Mouse (Mus musculus) heart, embryonic 13.5 days (tissue): ENCODE results near the gene Scnm1. TPM values are rescaled to one million over a fixed set of nuclear protein-coding genes. Genes with fewer than 3 reads are reported as not detected.

Source experiments
- ATAC-seq: fragments of 200-750 bp; cut with Nextera tagmentation; 2 replicates; pipeline ENCODE4 v1.8.0; 2017; ENCODE audit warnings: moderate TSS enrichment; ENCODE audit not compliant: insufficient number of reproducible peaks, low FRiP score, low TSS enrichment; ENCODE audit errors: extremely low read depth
- H3K27ac ChIP-seq: fragments of 300-500 bp; sonication (generic); replicated peaks from 2 replicates; pipeline ENCODE4 v1.5.1; 2015; ENCODE audit warnings: moderate library complexity, mild to moderate bottlenecking, inconsistent platforms
- H3K27me3 ChIP-seq: fragments of 300-500 bp; sonication (generic); replicated peaks from 2 replicates; pipeline ENCODE4 v1.6.1; 2015; ENCODE audit warnings: mild to moderate bottlenecking, inconsistent platforms
- H3K36me3 ChIP-seq: fragments of 300-500 bp; sonication (generic); 2 replicates; pipeline ENCODE4 v1.6.1; 2015; ENCODE audit warnings: mild to moderate bottlenecking, inconsistent platforms
- H3K4me1 ChIP-seq: fragments of 300-500 bp; sonication (generic); 2 replicates; pipeline ENCODE4 v1.6.1; 2015; ENCODE audit warnings: inconsistent platforms
- H3K4me2 ChIP-seq: fragments of 300-500 bp; sonication (generic); 2 replicates; pipeline ENCODE4 v1.6.1; 2015; ENCODE audit warnings: inconsistent platforms, mild to moderate bottlenecking, moderate library complexity
- H3K4me3 ChIP-seq: fragments of 300-500 bp; sonication (generic); 2 replicates; pipeline ENCODE4 v1.5.1; 2015; ENCODE audit warnings: moderate library complexity, mild to moderate bottlenecking, inconsistent platforms
- H3K9ac ChIP-seq: fragments of 300-500 bp; sonication (generic); 2 replicates; pipeline ENCODE4 v1.6.1; 2015; ENCODE audit warnings: inconsistent platforms, mild to moderate bottlenecking, moderate library complexity
- H3K9me3 ChIP-seq: fragments of 300-500 bp; sonication (generic); 2 replicates; pipeline ENCODE4 v1.6.1; 2016; ENCODE audit warnings: inconsistent platforms
- WGBS: fragments of 180-500 bp; shearing (Covaris S2); methylation state at CpG from one replicate; pipeline ENCODE4 v1.1.7; 2015; ENCODE audit warnings: mixed read lengths; 5-methylcytosine and 5-hydroxymethylcytosine counted together
- polyA plus RNA-seq: library from polyadenylated mRNA; unstranded; fragments of >200 nt; fragmentation: Nextera tagmentation; extraction: Ambion mirVana; gene quantifications from 2 replicates; pipeline ENCODE4 v1.2.1, GENCODE M21; 2015

Scnm1 gene
- polyA plus RNA-seq, 1 experiment from 2014 or later = 51.7 TPM

DNA sequence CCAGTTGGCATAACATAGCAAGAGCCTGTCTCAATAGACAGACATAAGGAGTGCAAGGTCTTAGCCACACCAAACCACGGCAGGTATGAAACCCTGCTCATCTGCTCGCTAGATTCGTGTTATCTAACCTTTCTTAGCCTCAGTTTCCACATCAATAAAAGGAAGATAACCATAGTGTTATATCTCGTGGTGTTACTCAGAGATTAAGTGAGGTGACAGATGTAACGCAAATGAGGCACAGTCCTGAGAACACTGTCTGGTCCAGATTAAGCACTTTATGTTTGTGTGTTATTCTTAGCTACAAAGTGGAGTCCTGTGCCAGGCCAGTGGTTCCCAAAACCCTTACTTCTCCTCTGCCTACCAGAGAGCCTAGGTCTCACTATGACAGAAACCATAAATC, 31.0 kb upstream of the Scnm1 start:
- Histone ChIP-seq H3K9ac (no peak overlapping the region), H3K4me1 (peaks cover 41% of the 10 kb centered on the region), H3K27me3 (peaks cover 35% of the 10 kb centered on the region), H3K27ac (0 out of 2 replicates have a peak overlapping the region, but pooled peaks have one; percentile 3), H3K36me3 (peaks cover 36% of the 10 kb centered on the region), H3K9me3 (no peaks in the 10 kb centered on the region), H3K4me3 (no peak overlapping the region), H3K4me2 (no peak overlapping the region)
- ATAC-seq = no peak
- WGBS = 52% methylated on average over 5 of the region's 5 CpGs

DNA sequence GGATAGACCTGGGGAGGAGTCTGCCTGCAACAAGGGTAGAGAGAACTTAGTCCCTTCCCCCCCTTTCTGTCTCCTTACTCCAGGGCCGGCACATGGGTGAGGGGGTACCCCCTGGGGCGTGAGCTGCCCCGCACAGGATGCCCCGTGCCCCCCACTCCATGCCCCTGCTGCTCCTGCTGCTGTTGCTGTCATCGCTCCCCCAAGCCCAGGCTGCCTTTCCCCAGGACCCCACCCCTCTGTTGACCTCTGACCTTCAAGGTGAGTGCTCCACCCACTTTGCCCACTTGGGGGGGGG, 30.4 kb upstream of the Scnm1 start:
- Histone ChIP-seq H3K9ac (no peak overlapping the region), H3K27me3 (peaks cover 28% of the 10 kb centered on the region; the same call in 1 of the 2 replicates), H3K27ac (no peak overlapping the region), H3K4me2 (no peak overlapping the region), H3K4me3 (no peak overlapping the region), H3K4me1 (peaks cover 46% of the 10 kb centered on the region), H3K9me3 (no peaks in the 10 kb centered on the region), H3K36me3 (peaks cover 30% of the 10 kb centered on the region)
- WGBS = 74% methylated on average over 5 of the region's 5 CpGs
- ATAC-seq = no peak

DNA sequence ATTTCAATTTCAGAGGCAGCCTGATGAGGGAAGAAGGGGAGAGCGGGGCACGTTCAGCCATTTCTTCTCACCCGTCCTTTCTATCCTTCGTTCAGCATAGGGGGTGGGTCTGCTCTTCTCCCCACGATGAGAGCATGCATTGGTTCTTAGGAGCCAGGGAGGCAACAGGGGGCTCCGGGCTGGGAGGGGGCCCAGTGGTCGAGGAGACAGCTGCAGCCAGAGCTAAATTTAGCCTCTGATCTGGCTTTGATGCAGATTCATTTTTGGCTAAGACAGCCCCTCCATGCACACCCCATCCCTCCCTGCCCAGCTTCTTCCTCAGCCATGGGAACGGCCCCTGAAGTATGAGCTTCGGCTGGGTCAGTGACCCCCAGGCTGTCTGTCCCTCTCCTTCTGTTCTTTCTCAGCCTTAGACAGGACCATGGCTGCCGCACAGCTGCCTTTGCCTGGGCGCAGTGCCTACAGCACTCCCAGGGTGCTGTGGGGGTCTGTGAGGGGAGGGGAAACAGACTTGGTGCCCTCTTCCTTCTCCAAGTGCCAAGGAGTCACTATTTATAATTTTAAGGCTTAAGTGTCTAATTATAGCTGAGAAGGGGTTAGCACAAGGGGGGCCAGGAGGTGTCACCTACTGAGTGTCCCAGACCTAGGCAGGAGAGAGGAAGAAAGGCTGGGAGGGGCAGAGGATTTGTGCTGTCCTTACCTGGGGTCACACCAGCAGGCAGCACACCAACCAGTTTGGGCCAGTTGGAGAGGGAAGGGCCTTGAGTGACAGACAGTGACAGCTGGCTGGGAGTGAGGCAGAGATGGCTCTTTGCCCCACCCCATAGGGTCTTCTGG, 29.8 kb upstream of the Scnm1 start:
- Histone ChIP-seq H3K27me3 (peaks cover 23% of the 10 kb centered on the region; the same call in 1 of the 2 replicates), H3K27ac (no peak overlapping the region), H3K9me3 (no peaks in the 10 kb centered on the region), H3K4me1 (peaks cover 46% of the 10 kb centered on the region), H3K9ac (peak overlapping the region; percentile 48; the same call in 1 of the 2 replicates), H3K36me3 (peaks cover 27% of the 10 kb centered on the region), H3K4me2 (peak overlapping the region; percentile 42), H3K4me3 (no peak overlapping the region)
- no peak for ATAC-seq
- WGBS = 40% methylated on average over 11 of the region's 11 CpGs

DNA sequence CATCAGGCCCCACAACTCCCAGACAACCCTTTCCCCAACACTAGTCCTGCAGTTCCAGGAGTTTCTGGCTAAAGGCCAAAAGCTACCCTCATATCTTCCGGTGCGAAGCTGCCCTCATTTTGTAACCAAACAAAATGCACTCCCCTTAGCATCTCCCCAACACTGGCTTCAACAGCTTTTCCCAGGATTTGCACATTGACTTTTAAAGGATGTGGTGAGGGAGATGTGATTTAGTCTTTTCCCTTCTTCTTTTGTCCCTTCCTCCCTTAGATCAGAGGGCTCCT, 28.5 kb upstream of the Scnm1 start:
- 21% methylated on average over 2 of the region's 2 CpGs for WGBS
- no peak overlapping the region for H3K4me3 ChIP-seq
- H3K36me3 ChIP-seq = peaks cover 18% of the 10 kb centered on the region
- peak overlapping the region; percentile 94 for H3K4me2 ChIP-seq
- no peaks in the 10 kb centered on the region for H3K9me3 ChIP-seq
- ATAC-seq = no peak
- no peak overlapping the region for H3K27ac ChIP-seq
- H3K9ac ChIP-seq = no peak overlapping the region
- peaks cover 11% of the 10 kb centered on the region; the same call in 1 of the 2 replicates for H3K27me3 ChIP-seq
- H3K4me1 ChIP-seq = peaks cover 46% of the 10 kb centered on the region

DNA sequence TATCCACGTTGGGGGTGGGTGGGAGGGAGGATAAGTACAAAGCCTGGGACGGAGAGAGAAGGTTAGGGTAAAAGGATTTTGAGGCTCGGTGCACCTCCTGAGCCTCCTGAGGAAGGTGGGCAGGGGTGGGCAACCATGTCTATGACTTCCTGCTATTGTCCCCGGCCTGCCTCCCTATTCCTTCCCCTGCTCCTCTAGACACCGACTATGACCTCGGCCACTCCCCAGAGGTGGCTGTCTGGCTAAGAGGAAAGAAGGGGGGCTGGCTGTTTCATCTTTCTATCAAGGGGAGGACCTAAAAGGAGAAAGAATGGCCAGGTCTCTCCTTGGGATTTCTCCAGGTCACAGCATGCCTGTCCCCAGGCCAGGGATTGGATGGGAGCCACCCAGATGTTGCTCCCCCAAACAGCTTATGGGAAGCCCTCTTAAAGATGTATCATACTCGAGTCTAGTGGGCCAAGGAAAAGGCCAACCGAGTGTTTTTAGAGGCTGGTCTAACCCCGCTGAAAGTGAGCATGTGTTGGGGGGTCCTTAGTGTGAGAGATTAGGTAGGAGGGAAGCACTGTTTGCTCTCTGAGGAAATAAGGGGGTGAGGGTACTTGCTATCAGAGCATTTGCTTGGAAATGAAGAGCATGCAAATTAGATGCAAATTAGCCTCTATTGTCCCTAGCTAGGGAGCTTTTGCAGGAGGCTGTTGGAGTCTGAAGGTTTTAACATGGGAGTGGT, 28.0 kb upstream of the Scnm1 start:
- H3K4me3 ChIP-seq = peak overlapping the region; percentile 75
- peak overlapping the region; percentile 85 for H3K9ac ChIP-seq
- peaks cover 46% of the 10 kb centered on the region for H3K4me1 ChIP-seq
- H3K27me3 ChIP-seq = peaks cover 9% of the 10 kb centered on the region; the same call in 1 of the 2 replicates
- peaks cover 13% of the 10 kb centered on the region for H3K36me3 ChIP-seq
- 9% methylated on average over 9 of the region's 9 CpGs for WGBS
- H3K4me2 ChIP-seq = peak overlapping the region; percentile 94
- no peak for ATAC-seq
- no peak overlapping the region for H3K27ac ChIP-seq
- no peaks in the 10 kb centered on the region for H3K9me3 ChIP-seq

DNA sequence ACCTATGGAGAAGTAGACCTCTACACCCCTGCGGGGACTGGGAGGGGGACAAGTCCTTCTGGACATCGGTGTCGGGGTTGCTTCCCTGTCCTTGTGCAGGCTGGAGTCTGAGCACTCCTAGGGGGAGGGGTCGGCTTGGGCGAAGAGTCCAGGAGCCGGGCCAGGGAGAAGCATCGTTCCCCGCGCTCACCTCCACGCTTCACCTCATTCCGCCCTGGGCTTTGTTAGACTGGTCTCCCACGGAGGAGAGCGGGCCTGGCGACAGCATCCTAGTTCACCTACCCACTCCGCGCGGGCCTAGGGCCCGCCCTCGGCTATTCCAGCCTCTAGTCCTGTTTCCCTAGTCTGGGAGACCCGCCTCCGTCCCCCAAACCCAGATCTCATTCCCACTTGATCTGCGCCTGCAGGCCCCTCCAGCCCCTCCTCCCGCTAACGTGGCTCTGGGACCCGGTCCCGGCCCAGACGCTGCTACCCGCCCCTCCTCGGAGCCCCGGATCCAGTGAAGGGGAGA, 27.3 kb upstream of the Scnm1 start:
- Histone ChIP-seq H3K27ac (no peak overlapping the region), H3K9me3 (no peaks in the 10 kb centered on the region), H3K36me3 (peaks cover 8% of the 10 kb centered on the region; the same call in 1 of the 2 replicates), H3K4me2 (peak overlapping the region; percentile 94), H3K9ac (peak overlapping the region; percentile 85), H3K4me3 (peak overlapping the region; percentile 75), H3K4me1 (peaks cover 46% of the 10 kb centered on the region), H3K27me3 (peaks cover 9% of the 10 kb centered on the region; the same call in 1 of the 2 replicates)
- 2% methylated on average over 29 of the region's 30 CpGs for WGBS
- no peak for ATAC-seq

DNA sequence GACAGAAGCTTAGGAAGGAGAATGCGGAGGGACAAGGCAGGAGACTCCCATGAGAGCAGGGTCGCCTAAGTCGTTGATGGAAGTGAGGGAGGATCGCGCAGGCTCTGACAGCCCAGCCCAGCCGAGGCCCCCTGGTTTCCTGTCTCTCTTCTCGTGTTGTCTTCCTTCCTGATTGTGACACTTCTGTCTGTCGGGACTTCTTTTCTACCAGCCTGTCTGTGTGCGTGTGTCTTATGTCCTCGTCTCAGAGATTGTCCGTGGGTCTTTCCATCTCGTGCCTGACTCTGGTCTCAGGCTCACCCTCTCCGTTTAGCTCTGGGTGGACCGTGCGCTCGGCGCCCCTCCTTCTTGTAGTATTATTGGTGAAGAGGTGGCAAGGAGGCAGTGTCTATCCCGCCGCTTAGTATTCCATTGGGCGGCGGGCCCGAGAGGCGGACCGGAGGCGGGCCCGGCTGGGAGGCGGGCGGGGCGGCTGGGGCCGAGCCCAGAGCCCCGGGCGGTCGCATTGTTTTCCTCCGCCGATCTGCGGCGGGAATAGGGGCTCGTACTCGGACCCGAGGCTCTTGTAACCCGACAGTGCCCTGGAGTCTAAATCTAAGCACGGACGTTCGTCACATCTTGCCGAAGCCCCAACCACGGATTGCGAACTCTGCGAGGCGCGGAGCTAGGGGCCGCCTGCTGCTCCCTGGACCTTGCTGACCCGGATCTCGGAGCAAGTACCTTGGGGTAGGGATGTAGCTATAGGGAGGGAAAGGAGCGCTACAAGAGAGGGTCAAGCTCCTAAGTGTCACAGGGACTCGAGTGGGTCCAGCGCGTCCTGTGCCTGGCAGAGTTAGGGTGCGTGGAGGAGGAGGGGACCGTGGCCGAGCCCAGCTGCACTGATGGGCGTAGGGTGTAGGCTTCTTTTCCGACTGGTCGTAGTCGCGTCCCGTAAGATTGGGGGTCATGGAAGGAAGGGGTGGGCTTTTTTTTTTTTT, 26.5 kb upstream of the Scnm1 start, which contains the start of gene Sema6c:
Sema6c (plus strand) TSS at position 471 of the 977 bp plus-strand sequence.
- peaks cover 5% of the 10 kb centered on the region; the same call in 1 of the 2 replicates for H3K36me3 ChIP-seq
- H3K4me3 ChIP-seq = peak within 1 kb of the TSS; percentile 75
- H3K9me3 ChIP-seq = no peaks in the 10 kb centered on the region
- H3K9ac ChIP-seq = peak within 1 kb of the TSS; percentile 85
- H3K27me3 ChIP-seq = peaks cover 9% of the 10 kb centered on the region; the same call in 1 of the 2 replicates
- peaks cover 46% of the 10 kb centered on the region for H3K4me1 ChIP-seq
- ATAC-seq = peak; percentile 94
- 0 out of 2 replicates have a peak within 1 kb of the TSS, but pooled peaks have one; percentile 34 for H3K27ac ChIP-seq
- H3K4me2 ChIP-seq = peak within 1 kb of the TSS; percentile 94
- under 1% methylated on average over 61 of the region's 66 CpGs for WGBS

DNA sequence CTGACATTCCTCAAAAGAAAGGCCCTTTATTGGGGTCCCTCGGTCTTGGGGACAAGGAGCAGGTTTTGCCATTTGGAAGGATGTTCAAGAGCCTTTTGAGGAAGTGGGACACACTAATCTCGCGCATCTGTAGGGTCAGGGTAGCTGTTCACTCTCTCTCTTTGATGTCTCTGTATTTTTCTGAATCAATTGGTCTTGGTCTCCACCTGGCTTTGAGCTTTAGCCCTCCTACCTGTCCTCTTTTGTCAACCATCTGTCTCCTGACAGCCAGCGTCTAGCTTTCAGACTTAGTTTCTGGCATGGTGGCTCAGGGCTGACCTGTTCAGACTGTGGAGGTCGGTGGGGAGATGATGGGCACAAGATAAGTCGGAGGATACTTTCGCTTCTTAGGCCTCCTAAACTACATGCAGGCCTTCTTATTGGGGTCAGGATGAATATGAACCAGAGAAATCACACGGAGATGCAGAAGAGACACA, 25.7 kb upstream of the Scnm1 start:
- Histone ChIP-seq H3K9me3 (no peaks in the 10 kb centered on the region), H3K27ac (no peak overlapping the region), H3K4me2 (peak overlapping the region; percentile 94), H3K27me3 (peaks cover 9% of the 10 kb centered on the region; the same call in 1 of the 2 replicates), H3K4me1 (peaks cover 41% of the 10 kb centered on the region), H3K36me3 (peaks cover 2% of the 10 kb centered on the region; the same call in 1 of the 2 replicates), H3K4me3 (peak overlapping the region; percentile 75), H3K9ac (peak overlapping the region; percentile 74)
- no peak for ATAC-seq
- WGBS = 15% methylated on average over 8 of the region's 8 CpGs

DNA sequence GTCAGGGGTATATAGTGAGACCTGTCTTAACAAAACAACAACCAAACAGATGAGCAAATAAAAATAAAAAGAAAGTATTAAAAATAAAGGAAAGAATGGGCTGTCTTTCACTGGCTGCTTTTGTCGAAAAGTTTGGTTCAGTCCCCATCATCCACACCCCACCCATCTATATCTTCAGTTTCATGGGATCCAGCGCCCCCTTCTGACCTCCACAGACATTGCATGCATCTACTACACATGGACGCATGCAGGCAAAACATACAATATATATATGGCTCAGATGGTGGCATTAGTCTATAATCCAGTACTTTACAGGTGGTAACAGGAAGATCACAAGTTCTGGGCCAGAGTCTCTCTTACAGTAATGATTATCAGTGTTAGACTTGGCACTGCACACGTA, 20.1 kb upstream of the Scnm1 start:
- WGBS = 52% methylated on average over 4 of the region's 4 CpGs
- Histone ChIP-seq H3K4me1 (no peaks in the 10 kb centered on the region), H3K4me2 (no peak overlapping the region), H3K27ac (no peak overlapping the region), H3K36me3 (no peaks in the 10 kb centered on the region), H3K27me3 (peaks cover 14% of the 10 kb centered on the region; the same call in 1 of the 2 replicates), H3K9me3 (no peaks in the 10 kb centered on the region), H3K9ac (no peak overlapping the region), H3K4me3 (no peak overlapping the region)
- ATAC-seq = no peak

DNA sequence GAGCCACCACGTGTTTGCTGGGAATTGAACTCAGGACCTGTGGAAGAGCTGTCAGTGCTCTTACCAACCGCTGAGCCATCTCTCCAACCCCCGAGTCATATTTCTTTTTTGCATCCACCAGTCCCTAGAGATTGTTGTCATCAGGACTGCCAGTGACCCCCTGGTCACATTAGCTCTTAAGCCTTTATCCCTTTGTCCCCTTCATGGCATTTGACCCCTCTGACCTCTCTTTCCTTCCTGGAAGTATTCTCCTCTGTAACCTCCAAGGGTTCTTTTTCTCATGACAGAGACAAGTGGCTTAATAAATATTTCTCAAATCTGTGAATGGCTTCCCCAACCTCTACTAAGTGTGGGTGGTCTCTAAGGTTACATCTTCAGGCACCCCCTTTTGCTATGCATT, 14.1 kb upstream of the Scnm1 start:
- Histone ChIP-seq H3K4me2 (no peak overlapping the region), H3K9ac (no peak overlapping the region), H3K4me1 (no peaks in the 10 kb centered on the region), H3K9me3 (no peaks in the 10 kb centered on the region), H3K36me3 (no peaks in the 10 kb centered on the region), H3K27ac (no peak overlapping the region), H3K4me3 (no peak overlapping the region), H3K27me3 (peaks cover 8% of the 10 kb centered on the region; the same call in 1 of the 2 replicates)
- WGBS = 58% methylated on average over 3 of the region's 3 CpGs
- ATAC-seq = no peak
